Mouse (Mus musculus) megakaryocyte progenitor cell, adult 5-6 weeks (primary cell): ENCODE measurements around the gene Usp49. TPM values are rescaled to one million over a fixed set of nuclear protein-coding genes. Genes with fewer than 3 reads are reported as not detected.

Experiments used
- ATAC-seq: replicated peaks from 2 replicates; pipeline ENCODE4 v1.8.0; 2016; ENCODE audit warnings: mild to moderate bottlenecking, moderate TSS enrichment, inconsistent platforms; ENCODE audit not compliant: poor library complexity
- total RNA-seq, 2 experiments: library from RNA; stranded (forward) in 1 of 2; stranded (reverse) in 1 of 2; fragments of 157-497, 149-512 nt in 1 of 2; fragments of 200-1000 nt in 1 of 2; gene quantifications; 2 replicates each; pipeline versions ENCODE4 v1.2.3 to v1.2.4; 2015 to 2017

Gene Usp49
- total RNA-seq, 2 experiments from 2014 or later, result 4.5 to 4.8 TPM

- no peak for ATAC-seq
Measured at GRCm38 (mm10) chr17:47730633-47731575, 100.4 kb downstream of the Usp49 start.

- ATAC-seq, result no peak
Measured at GRCm38 (mm10) chr17:47735553-47736100, 105.1 kb downstream of the Usp49 start.

Other genes starting within 250 kb of the Usp49 start
- 0.32 and 0.86 TPM in 2 replicates for gene Guca1b, start 245.3 kb upstream of the Usp49 start, total RNA-seq (2015)
- 0.37 and 0.81 TPM in 2 replicates for gene Guca1b, start 245.3 kb upstream of the Usp49 start, total RNA-seq (2017)
- gene Guca1a, start 230.1 kb upstream of the Usp49 start, total RNA-seq (2015), result 8.2 and 8.7 TPM in 2 replicates
- gene Guca1a, start 230.1 kb upstream of the Usp49 start, total RNA-seq (2017), result 0.68 and 2.8 TPM in 2 replicates
- 1.6 and 2.3 TPM in 2 replicates for gene AI661453, start 194.1 kb upstream of the Usp49 start, total RNA-seq (2015)
- 0.29 and 0.71 TPM in 2 replicates for gene AI661453, start 194.1 kb upstream of the Usp49 start, total RNA-seq (2017)
- gene 1700001C19Rik, start 193.3 kb upstream of the Usp49 start, total RNA-seq (2015), result 0.12 and 0.27 TPM in 2 replicates
- 0.33 and 0.95 TPM in 2 replicates for gene 1700001C19Rik, start 193.3 kb upstream of the Usp49 start, total RNA-seq (2017)
- gene Taf8, start 128.4 kb upstream of the Usp49 start, total RNA-seq (2015), result 14.7 and 19.1 TPM in 2 replicates
- 32.1 and 33.4 TPM in 2 replicates for gene Taf8, start 128.4 kb upstream of the Usp49 start, total RNA-seq (2017)
- gene Ccnd3, start 125.6 kb upstream of the Usp49 start, total RNA-seq (2015), result 95.3 and 100 TPM in 2 replicates
- gene Ccnd3, start 125.6 kb upstream of the Usp49 start, total RNA-seq (2017), result 51.4 and 53.8 TPM in 2 replicates
- 9.8 and 11.6 TPM in 2 replicates for gene Bysl, start 19.2 kb upstream of the Usp49 start, total RNA-seq (2015)
- gene Bysl, start 19.2 kb upstream of the Usp49 start, total RNA-seq (2017), result 15.4 and 16.0 TPM in 2 replicates
- gene Med20, start 19.1 kb upstream of the Usp49 start, total RNA-seq (2015), result 20.4 and 23.8 TPM in 2 replicates
- gene Med20, start 19.1 kb upstream of the Usp49 start, total RNA-seq (2017), result 37.7 and 40.7 TPM in 2 replicates
- gene Gm20517, start 19.1 kb upstream of the Usp49 start, total RNA-seq (2015), result 0.56 and 2.2 TPM in 2 replicates
- gene Gm20517, start 19.1 kb upstream of the Usp49 start, total RNA-seq (2017), result 3.4 and 3.6 TPM in 2 replicates
- 194 and 226 TPM in 2 replicates for gene Tomm6, start 57.7 kb downstream of the Usp49 start, total RNA-seq (2015)
- 49.9 and 72.6 TPM in 2 replicates for gene Tomm6, start 57.7 kb downstream of the Usp49 start, total RNA-seq (2017)
- 0.22 and 0.72 TPM in 2 replicates for gene Frs3, start 58.3 kb downstream of the Usp49 start, total RNA-seq (2015)
- 0.12 and 0.61 TPM in 2 replicates for gene Frs3, start 58.3 kb downstream of the Usp49 start, total RNA-seq (2017)
- 0.54 TPM in 1 of 2 replicates, not detected in the other for gene Gm21981, start 63.8 kb downstream of the Usp49 start, total RNA-seq (2015)
- not detected in 2 replicates for gene Gm21981, start 63.8 kb downstream of the Usp49 start, total RNA-seq (2017)
- gene Prickle4, start 64.0 kb downstream of the Usp49 start, total RNA-seq (2015), result 0.15 and 0.64 TPM in 2 replicates
- gene Prickle4, start 64.0 kb downstream of the Usp49 start, total RNA-seq (2017), result 0.33 and 1.4 TPM in 2 replicates
- not detected in 2 replicates for gene Pgc, start 96.2 kb downstream of the Usp49 start, total RNA-seq (2015)
- not detected in 2 replicates for gene Pgc, start 96.2 kb downstream of the Usp49 start, total RNA-seq (2017)
- gene Tfeb, start 106.3 kb downstream of the Usp49 start, total RNA-seq (2015), result 6.5 and 7.5 TPM in 2 replicates
- 7.5 and 10.9 TPM in 2 replicates for gene Tfeb, start 106.3 kb downstream of the Usp49 start, total RNA-seq (2017)
- gene Mdfi, start 204.0 kb downstream of the Usp49 start, total RNA-seq (2015), result 2.9 and 4.1 TPM in 2 replicates
- 1.5 and 3.8 TPM in 2 replicates for gene Mdfi, start 204.0 kb downstream of the Usp49 start, total RNA-seq (2017)